Mouse (Mus musculus): ENCODE measurements at regions not wholly inside any gene's neighbourhood (a gene's known extent, or its start where the extent isn't known, plus 50 kb on each side); places are given as distances from the start of the nearest gene placed in this dataset.
A peak's percentile ranks its signal among the peaks of the same experiment; 100 is the strongest.

DNA sequence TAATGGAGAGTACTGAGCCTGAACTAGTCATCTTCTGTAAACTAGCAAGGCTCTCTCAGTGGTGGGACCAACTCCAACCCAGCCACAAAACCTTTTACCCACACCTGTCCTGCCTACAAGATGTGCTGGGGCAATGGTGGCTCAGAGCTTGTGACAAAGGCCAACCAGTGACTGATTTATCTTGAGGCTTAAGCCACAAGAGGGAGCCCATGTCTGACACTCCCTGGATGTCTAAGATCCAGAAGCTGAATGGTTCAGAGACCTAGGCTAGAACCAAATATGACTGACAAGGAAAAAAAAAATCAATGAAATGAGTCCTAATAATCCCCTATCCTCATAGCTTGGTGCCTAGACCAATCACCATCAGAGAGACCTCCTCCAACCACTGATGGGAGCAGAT is 650.3 kb downstream of the Utrn start:
- DNase-seq, result peak; percentile 4 to 18

DNA sequence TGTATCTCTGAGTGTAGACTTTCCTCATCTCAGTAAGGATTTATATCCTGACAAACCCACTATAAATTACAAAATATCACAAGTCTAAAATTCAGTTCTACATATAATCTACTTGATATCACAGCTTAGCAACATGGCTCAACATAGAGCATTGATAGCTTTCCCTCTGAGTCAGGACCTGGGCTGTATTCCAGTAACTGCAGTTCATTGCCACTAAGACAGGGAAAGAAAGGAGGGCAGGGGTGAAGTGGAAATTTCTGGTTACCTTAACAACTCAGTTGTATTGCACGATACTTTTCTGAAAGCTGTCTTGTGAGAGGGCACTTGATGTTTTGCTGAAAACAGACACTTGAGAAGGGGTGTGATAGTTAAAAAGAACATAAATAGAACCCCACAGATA is 635.0 kb downstream of the Utrn start:
- no peak for DNase-seq

DNA sequence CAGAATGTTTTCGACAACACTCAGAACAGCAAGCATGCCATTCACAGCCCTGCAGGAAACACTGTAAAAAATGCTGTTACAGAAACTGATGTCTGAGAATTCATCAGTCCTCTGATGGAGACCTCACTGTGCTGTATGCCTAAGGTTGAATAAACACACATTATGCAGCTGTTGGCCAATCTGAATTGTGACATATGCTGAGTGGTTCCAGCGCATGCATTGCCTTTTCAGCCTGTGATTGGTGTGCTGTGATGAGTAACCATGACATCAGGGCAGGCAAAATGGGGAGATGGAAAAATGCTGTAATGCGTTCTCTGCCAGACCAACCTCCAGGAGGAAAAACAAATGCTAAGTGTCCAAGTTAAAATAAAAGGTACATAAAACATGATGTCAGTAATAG is 620.3 kb downstream of the Utrn start:
- DNase-seq, result no peak

DNA sequence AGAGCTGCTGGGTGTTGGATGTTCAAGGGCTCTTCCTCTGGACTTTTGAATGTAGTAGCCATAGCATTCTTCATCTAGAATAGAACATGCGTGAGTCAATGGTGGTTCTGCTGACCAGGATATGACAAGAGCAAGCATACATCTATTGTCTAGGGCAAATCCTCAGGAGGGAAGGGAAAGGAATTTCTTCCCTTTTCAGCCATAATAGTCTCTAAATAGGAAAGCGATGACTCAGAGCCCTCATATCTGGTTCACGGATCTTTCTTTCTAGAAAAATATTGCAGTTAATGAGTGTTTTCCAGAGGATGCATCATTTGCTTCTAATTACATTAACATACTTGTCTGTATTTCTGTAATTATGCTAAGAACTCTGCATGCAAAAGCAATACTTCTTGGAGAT is 615.9 kb downstream of the Utrn start:
- no peak for DNase-seq

DNA sequence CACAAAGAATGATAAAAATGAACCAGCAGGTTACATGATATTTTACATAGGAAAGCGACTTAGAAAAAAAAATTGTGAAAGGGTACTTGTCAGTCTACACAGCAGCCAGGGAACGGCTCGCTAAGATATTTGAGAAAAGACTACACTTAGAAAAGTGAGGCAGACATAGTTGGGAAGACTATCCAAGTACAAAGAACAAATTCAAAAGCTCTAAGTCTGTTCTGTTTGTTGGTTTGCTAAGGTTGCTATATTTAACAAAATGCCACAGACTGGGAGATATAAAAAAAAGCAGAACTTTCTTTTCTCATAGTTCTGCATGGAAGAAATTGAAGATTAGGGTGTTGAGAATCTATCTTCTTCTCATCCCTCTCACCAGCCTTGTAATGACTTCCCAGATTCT is 583.5 kb downstream of the Utrn start:
- DNase-seq, result no peak

DNA sequence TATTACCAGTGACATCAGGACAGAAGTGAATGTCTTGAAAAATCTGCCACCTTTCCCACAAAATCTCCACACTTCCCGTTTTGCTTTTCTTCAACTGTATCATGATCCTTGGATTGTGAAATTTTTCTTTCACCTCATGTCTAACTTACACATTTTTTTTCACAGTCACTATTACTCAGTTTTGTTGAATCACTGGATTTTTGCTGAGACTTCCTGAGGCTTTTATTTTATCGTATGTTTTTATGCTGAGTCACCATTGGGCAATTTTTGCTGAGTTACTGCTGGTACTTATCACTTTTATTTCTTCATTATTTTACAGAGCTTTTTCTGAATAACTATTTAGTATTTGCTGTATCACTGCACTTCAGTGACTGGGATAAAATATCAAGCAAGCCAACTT is 570.3 kb downstream of the Utrn start:
- no peak for DNase-seq

DNA sequence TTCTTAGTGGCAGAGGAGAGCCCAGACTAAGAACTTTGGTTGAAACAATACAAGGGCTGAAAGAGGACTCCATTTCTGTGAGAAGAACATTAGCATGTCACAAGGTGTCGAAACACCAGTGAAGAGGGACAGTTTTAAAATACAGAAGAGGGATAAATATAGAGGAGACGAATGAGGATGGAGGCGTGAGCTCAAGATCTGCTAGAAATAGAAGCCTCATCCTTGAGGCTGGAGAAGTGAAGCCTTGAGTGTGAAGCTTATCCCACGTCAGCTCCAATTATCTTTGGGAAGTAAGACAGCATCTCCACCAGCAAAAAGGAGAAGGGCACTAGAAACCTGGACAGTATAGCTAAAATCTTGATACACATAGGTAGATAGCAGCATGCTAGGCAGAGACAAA is 566.8 kb downstream of the Utrn start:
- no peak for DNase-seq

DNA sequence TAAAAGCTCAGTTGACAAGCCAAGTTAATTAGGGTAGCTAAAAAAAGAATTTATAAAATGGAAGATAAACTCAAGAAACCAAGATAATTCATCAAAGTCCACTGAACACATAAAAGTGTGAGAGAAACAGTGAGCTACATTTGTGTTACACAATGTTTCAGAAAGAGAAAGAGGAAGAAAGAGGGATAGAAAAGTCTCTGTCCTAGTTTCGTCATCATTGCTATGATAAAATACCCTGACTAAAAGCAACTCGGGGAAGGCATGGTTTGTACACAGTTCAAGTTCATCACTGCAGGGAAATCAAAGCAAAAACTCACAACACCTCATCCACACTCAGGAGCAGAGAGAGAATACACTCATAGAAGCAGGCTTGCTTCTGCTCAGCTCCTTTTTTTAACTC is 548.9 kb downstream of the Utrn start:
- no peak for DNase-seq

Small RNA genes lying in the stretch of these regions (microRNA-seq; reads per million reads assigned to microRNA genes)
- gene Gm22194, result 0 reads per million in 2 experiments
